Mouse (Mus musculus): ENCODE results near the gene Dusp16. TPM values are rescaled to one million over a fixed set of nuclear protein-coding genes. Genes with fewer than 3 reads are reported as not detected.
A peak's percentile ranks its signal among the peaks of the same experiment; 100 is the strongest.

The Dusp16 gene
- polyA plus RNA-seq, 1 experiment: 16.9 TPM

DNA sequence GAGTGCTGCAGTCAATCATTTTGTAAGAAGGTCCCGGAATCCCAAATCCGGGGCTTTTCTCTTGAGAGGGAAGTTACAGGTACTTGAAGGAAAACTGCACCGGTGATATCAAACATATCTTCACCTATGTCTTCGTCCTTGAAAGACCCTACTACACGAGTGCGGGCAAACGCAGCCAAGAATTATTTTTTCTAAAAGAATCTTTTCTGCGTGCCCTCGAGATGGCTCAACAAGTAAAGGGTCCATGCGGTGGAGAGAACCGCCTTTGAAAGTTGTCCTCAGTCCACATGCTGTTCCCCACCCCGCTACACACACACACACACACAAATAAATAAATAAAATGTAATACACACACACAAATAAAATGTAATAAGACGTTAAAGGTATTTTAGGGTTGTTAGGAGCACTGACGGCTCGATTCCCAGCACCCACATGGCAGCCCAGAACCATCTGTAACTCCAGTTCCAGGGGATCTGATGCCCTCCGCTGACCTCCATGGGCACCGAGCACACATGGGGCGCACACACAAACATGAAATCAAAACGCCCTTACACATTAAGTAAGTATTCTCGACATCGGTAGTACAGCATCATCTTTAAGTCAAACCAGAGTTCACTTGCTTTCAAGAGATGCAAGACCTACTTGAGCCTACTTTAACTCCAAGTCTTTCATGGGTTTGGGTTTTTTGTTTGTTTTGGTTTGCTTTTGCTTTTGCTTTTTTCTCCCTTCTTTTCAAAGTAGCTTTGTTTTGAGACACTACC, 801 bp upstream of the Dusp16 start:
- no peak overlapping the region for H3K27ac ChIP-seq (ENCODE audit: insufficient read depth, low read length)
- no peaks in the 10 kb centered on the region for H3K4me1 ChIP-seq (ENCODE audit: control insufficient read depth, insufficient read depth, low read length)
- TF ChIP-seq POLR2A (IDR thresholded peaks at IDR 0.05; ENCODE audit: low read depth, low read length) (no peak), CTCF (IDR thresholded peaks at IDR 0.05; ENCODE audit: borderline replicate concordance, insufficient read depth, low read length) (no peak)
- H3K4me3 ChIP-seq (ENCODE audit: insufficient read depth, low read length): peak overlapping the region; percentile 65

- Histone ChIP-seq H3K27ac (ENCODE audit: insufficient read depth, low read length) (no peak overlapping the region), H3K4me1 (ENCODE audit: control insufficient read depth, insufficient read depth, low read length) (no peaks in the 10 kb centered on the region), H3K4me3 (ENCODE audit: insufficient read depth, low read length) (peak overlapping the region; percentile 91)
- TF ChIP-seq POLR2A (IDR thresholded peaks at IDR 0.05; ENCODE audit: low read depth, low read length) (no peak), CTCF (IDR thresholded peaks at IDR 0.05; ENCODE audit: borderline replicate concordance, insufficient read depth, low read length) (no peak)
These were observed 940 bp downstream of the Dusp16 start for GRCm38 (mm10) chr6:134791251-134792118.

DNA sequence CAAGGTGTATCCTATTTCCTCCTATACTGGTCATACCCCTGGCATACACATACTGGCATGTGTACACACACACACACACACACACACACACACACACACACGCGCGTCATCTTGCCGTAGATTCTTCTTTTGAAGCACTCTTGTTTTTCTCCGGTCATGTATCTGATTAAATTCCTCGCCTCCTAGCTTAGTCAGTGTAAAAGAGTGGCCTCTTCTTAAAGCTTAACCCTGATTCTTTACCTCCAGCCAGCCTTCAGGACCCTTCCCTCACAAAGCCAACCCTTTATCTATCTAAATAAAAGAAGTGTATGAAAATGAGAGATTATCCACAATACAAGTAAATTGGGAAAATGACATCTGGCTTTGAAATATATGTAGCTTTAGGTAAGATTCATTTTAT, 3.3 kb downstream of the Dusp16 start:
- Histone ChIP-seq H3K27ac (ENCODE audit: insufficient read depth, low read length) (no peak overlapping the region), H3K4me1 (ENCODE audit: control insufficient read depth, insufficient read depth, low read length) (no peaks in the 10 kb centered on the region), H3K4me3 (ENCODE audit: insufficient read depth, low read length) (no peak overlapping the region)
- TF ChIP-seq POLR2A (IDR thresholded peaks at IDR 0.05; ENCODE audit: low read depth, low read length): no peak
- TF ChIP-seq CTCF (IDR thresholded peaks at IDR 0.05; ENCODE audit: borderline replicate concordance, insufficient read depth, low read length): no peak

DNA sequence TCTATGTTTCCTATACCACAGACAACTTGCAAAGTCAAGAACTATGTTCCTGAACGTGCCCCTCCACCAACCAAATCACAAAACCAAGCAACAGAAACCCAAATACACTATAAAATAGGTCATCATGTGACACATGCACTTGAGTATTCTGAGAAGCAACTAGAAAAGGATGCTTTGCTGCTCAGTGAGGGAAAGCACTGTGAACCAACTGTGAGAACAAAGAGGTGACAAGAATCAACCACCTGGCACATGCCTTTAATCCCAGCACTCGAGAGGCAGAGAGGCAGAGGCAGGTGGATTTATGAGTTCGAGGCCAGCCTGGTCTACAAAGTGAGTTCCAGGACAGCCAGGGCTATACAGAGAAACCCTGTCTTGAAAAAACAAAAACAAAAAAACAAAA, 6.0 kb downstream of the Dusp16 start:
- TF ChIP-seq POLR2A (IDR thresholded peaks at IDR 0.05; ENCODE audit: low read depth, low read length) (no peak), CTCF (IDR thresholded peaks at IDR 0.05; ENCODE audit: borderline replicate concordance, insufficient read depth, low read length) (no peak)

DNA sequence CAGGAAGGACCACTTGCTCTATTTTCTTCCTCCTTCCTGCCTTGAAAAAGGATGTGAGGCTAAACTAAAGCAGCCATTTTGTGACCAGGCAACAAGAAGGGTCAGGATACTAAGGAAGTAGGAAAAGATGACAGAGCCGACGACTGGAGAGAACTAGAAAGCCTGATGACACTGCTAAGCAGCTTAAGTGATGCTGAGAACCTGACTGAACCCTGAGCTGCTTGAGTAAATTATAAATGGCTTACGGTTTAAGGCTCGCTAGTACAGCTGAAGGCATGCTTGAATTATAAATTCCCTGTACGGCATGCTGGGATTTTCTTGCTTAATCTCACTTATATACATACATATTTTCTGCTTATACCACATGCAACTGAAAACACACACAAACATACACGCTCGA, 9.5 kb downstream of the Dusp16 start:
- Histone ChIP-seq H3K4me3 (ENCODE audit: insufficient read depth, low read length) (no peak overlapping the region), H3K4me1 (ENCODE audit: control insufficient read depth, insufficient read depth, low read length) (no peaks in the 10 kb centered on the region), H3K27ac (ENCODE audit: insufficient read depth, low read length) (no peak overlapping the region)
- TF ChIP-seq CTCF (IDR thresholded peaks at IDR 0.05; ENCODE audit: borderline replicate concordance, insufficient read depth, low read length) (no peak), POLR2A (IDR thresholded peaks at IDR 0.05; ENCODE audit: low read depth, low read length) (no peak)

More for the DNA sequence above, 6.0 kb downstream of the Dusp16 start:
- H3K4me3 ChIP-seq (ENCODE audit: insufficient read depth, low read length): no peak overlapping the region
- H3K4me1 ChIP-seq (ENCODE audit: control insufficient read depth, insufficient read depth, low read length): no peaks in the 10 kb centered on the region
- no peak overlapping the region for H3K27ac ChIP-seq (ENCODE audit: insufficient read depth, low read length)

GRCm38 (mm10) chr6:134781494-134781913, 10.9 kb downstream of the Dusp16 start:
- Histone ChIP-seq H3K27ac (ENCODE audit: insufficient read depth, low read length) (no peak overlapping the region), H3K4me1 (ENCODE audit: control insufficient read depth, insufficient read depth, low read length) (no peaks in the 10 kb centered on the region), H3K4me3 (ENCODE audit: insufficient read depth, low read length) (no peak overlapping the region)
- TF ChIP-seq CTCF (IDR thresholded peaks at IDR 0.05; ENCODE audit: borderline replicate concordance, insufficient read depth, low read length) (no peak), POLR2A (IDR thresholded peaks at IDR 0.05; ENCODE audit: low read depth, low read length) (no peak)

DNA sequence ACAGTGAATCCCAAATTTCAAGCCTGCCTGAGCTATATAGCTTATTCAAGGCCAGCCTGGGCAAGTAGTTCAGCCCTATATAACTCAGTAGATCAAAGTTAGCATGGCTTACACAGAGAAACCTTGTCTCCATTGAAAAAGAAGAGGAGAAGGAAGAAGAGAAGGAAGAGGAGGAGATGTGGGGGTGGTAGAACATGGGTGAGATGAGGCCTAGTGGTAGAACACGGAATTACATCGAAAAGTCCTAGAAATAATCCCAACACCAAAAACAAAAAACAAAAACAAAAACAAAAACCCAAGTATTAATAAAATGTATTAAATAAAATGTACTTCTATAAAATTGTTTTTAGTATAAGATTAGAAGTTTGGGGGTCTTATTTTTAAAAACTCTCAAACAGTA, 12.4 kb downstream of the Dusp16 start:
- Histone ChIP-seq H3K4me3 (ENCODE audit: insufficient read depth, low read length) (no peak overlapping the region), H3K4me1 (ENCODE audit: control insufficient read depth, insufficient read depth, low read length) (no peaks in the 10 kb centered on the region), H3K27ac (ENCODE audit: insufficient read depth, low read length) (no peak overlapping the region)
- TF ChIP-seq CTCF (IDR thresholded peaks at IDR 0.05; ENCODE audit: borderline replicate concordance, insufficient read depth, low read length): no peak
- no peak for TF ChIP-seq POLR2A (IDR thresholded peaks at IDR 0.05; ENCODE audit: low read depth, low read length)

GRCm38 (mm10) chr6:134773961-134774360, 18.5 kb downstream of the Dusp16 start:
- peaks cover 4% of the 10 kb centered on the region; the same call in 1 of the 2 replicates for H3K4me1 ChIP-seq (ENCODE audit: control insufficient read depth, insufficient read depth, low read length)
- H3K27ac ChIP-seq (ENCODE audit: insufficient read depth, low read length): no peak overlapping the region
- H3K4me3 ChIP-seq (ENCODE audit: insufficient read depth, low read length): no peak overlapping the region
- no peak for TF ChIP-seq POLR2A (IDR thresholded peaks at IDR 0.05; ENCODE audit: low read depth, low read length)
- TF ChIP-seq CTCF (IDR thresholded peaks at IDR 0.05; ENCODE audit: borderline replicate concordance, insufficient read depth, low read length): no peak

- TF ChIP-seq POLR2A (IDR thresholded peaks at IDR 0.05; ENCODE audit: low read depth, low read length) (no peak), CTCF (IDR thresholded peaks at IDR 0.05; ENCODE audit: borderline replicate concordance, insufficient read depth, low read length) (no peak)
- H3K4me3 ChIP-seq (ENCODE audit: insufficient read depth, low read length): no peak overlapping the region
- no peak overlapping the region for H3K27ac ChIP-seq (ENCODE audit: insufficient read depth, low read length)
- H3K4me1 ChIP-seq (ENCODE audit: control insufficient read depth, insufficient read depth, low read length): peaks cover 4% of the 10 kb centered on the region; the same call in 1 of the 2 replicates
These were observed 19.0 kb downstream of the Dusp16 start for GRCm38 (mm10) chr6:134773292-134773893.

Measured in embryonic fibroblast, embryonic 13.5 days (primary cell).